Mouse (Mus musculus) cerebellum, adult 9-11 months (tissue): ENCODE data around the gene Olfr605.
"Not testable (repeated sequence)": the region's sequence is repeated elsewhere in the genome, so short reads cannot be mapped to it uniquely, and the experiment has no call there.

Experiments used
- DNase-seq: peaks from one replicate; pipeline ENCODE4 v3.0.0; 2022

Gene Olfr605

DNA sequence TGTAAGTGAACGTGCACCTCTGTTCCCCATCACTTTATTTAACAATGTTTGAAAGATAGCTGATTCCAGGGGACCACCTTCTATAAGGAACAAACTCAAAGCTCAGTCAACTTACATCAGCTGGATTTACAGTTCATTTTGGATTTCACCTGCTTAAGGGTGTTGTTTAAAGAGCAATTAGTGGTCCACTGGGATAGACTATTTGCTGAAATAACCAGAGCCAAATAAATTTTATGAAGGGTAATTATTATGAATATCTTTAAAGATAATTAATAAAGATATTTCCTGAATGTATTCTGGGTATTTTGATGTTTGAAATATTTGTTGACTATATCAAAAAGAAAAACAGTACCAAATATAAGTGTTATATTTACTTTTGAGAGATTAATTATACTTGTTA lies at the start of gene Olfr605:
Olfr605 (minus strand) TSS at position 101 of the 400 bp plus-strand sequence.
- no peak for DNase-seq

DNA sequence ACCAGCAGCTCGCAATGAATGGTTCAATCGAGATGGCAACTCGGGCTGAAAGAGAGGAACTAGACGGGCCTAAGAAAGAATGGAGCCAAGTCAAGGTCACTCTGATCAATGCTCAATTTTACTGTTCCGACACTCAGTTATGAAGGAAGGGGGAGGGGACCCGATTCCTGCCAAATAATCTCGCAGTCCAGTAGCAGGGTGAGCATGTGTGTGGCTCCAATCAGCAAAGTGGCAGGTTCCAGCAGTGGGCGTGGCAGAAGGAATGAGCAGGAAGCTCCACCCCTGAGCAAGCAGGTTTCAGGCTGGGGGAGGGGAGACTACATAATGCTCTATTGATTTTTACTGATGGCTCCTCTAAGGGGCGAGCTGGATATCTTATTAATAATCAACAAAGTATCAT lies 31.9 kb upstream of the Olfr605 start:
- not testable (repeated sequence) for DNase-seq

DNA sequence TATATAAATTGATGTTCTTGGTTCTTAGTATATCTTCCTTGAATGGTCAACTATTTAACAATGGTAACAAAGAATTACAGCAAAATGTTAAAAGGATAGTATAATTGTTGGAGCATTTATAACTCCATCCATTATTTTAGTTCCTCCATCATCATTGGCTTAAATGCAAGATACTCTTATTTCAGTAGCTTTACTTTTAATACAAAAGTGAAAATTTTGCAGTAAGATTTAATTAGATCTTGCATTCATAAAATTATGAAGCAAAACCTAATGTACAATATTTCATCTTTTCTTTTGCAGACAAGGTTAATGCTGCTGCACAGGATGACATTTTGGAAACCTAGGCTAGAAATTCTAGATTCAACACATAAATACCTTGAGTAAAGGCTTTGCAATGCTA lies 24.3 kb upstream of the Olfr605 start, which contains the start of gene Olfr608:
Olfr608 (plus strand) TSS at position 301 of the 400 bp plus-strand sequence.
- no peak for DNase-seq

DNA sequence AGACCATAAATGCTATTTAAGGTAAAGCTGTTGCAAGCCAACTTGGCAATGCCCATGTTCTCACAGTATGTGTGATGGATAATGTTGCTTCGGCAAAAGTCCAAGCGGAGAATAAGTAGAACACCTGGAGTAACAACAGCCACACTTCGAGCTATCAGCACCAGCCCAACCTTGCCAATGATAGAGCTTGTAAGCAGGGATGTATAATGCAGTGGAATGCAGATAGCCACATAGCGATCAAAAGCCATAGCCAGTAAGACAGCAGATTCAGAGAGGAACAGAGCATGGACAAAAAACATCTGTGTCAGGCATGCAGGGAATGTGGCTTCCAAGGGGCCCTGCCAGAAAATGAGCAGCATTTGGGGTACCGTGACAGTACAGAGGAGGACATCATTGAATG lies 15.4 kb upstream of the Olfr605 start:
- DNase-seq = no peak

DNA sequence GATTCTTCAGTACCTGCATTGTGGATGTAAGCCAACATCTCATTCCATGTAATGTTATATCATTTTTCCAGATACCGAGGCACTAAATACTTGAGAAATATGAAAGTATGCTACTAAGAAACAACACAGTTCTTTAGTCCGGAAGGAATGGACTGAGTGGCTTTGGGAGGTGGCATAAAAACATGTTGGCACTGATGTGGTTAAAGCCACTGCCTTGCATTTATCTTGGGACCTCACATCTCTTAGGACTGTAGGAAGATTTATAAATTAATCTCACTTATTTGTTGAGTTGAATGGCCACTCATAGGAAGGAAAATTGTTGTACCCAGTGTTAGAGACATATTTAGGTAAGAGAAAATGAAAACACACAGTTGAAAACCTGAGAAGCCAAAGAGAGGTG lies 3.5 kb upstream of the Olfr605 start, which contains the start of gene Olfr606:
Olfr606 (plus strand) TSS at position 301 of the 400 bp plus-strand sequence.
- no peak for DNase-seq

DNA sequence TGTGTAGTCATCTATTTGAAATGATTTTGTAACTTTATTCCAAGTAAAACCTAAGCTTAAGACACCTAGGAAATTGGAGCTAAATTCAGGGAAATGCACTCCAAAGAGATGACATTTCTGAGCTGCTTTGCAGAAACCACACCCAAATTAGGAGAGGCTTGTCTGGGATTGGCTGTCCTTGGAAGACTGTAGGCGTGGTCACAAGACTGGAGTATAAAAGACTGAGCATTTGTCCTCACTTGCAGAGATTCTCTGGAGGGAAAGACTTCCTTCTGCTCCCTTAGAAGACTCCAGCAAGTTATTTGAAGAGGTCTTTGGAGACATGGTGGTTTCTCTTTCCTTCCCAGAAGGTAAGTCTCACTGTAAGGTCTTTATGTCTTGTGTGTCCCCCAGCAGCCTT lies 30.5 kb downstream of the Olfr605 start, which contains the start of gene Usp17lc:
Usp17lc (plus strand) TSS at position 301 of the 400 bp plus-strand sequence.
- not testable (repeated sequence) for DNase-seq

DNA sequence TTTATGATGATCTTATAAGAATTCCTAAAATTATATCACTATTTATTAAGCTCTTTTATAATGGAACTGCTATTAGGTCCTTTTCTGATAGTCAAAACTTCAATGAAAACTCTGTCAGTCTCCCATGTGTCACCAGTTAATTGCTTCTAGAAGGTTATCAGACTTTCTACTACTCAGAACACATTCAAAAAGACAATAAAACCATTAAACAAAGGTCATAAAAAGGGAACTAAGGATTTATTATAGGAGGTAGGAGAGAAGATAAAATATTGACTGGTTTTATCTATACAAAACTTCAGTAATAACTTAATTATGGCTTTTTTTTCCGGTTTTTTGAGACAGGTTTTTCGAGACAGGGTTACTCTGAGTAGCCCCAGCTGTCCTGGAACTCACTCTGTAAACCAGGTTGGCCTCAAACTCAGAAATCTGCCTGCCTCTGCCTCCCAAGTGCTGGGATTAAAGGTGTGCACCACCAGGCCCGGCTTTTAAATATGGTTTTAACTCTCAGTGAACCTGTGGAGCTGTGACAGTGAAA lies 38.7 kb downstream of the Olfr605 start:
- not testable (repeated sequence) for DNase-seq

DNA sequence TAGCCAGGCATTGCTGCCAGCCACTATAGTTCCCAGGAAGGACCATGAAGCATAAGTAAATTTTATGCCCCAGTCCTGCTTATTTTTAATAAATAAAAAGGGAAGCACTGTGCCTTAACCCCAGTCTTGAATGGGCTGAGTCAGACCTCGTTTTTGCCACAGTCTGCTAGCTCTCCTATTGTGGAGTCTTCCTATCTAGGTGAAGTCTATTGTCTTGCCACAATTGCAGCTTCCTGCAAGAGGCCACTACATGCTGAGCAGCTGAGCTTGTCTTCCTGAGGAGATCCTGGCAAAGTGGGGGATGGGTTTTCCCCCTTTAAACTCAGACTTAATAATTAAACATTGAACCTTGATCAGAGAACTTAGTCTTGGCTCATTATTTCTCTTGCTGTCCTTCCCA lies 46.3 kb downstream of the Olfr605 start:
- no peak for DNase-seq

DNA sequence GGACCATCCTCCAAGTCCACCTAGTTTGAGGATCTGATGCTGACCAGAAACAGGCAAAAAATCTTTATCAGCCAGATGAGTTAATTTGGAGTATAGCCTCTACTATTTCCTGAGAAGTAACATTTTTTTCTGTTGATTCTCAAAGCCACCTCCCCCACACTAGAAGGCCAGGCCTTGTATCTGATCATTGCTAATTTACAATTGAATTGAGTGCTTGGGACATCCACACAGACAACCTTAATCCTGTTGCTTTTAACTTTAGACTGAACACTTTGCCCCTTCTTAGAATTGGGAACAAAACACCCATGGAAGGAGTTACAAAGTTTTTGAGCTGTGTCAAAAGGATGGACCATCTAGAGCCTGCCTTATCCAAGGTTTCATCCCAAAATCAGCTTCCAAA lies 47.5 kb downstream of the Olfr605 start:
- DNase-seq = no peak
